Mouse (Mus musculus): ENCODE measurements around the gene Zbtb43. TPM values are rescaled to one million over a fixed set of nuclear protein-coding genes. Genes with fewer than 3 reads are reported as not detected.

Gene Zbtb43
- polyA plus RNA-seq, 1 experiment from 2014 or later = 12.9 TPM

GRCm38 (mm10) chr2:33430081-33430770 lies 38.1 kb downstream of the Zbtb43 start:
- Histone ChIP-seq H3K79me2 (ENCODE audit: inconsistent target) (peaks cover 52% of the 10 kb centered on the region), H3K27ac (peak overlapping the region; percentile 97), H3K4me3 (ENCODE audit: inconsistent target) (peak overlapping the region; percentile 77), H3K36me3 (ENCODE audit: inconsistent target) (no peaks in the 10 kb centered on the region)
- under 1% methylated on average over 13 of the region's 13 CpGs for WGBS (ENCODE audit: missing documents)

DNA sequence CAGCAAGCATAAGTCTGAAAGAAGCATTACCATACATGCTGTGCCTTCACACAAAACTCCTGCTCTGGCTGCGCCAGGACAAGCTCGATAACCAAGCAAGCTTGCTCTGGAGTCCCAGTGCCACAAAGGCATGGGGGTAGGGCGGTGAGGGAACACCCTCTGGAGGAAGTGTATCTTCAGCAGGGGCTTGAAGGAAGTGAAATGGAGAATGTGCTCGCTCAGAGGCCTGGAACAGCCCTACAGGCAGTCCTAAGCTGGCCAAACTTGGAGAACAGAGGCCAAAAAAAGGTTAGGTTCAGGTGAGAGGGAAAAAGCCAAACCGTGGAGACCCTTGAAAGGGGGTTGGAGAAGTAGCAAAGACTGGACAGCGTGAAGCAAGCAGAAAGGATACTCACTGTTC lies 39.0 kb downstream of the Zbtb43 start:
- peak overlapping the region; percentile 77 for H3K4me3 ChIP-seq (ENCODE audit: inconsistent target)
- H3K79me2 ChIP-seq (ENCODE audit: inconsistent target) = peaks cover 61% of the 10 kb centered on the region
- 0% methylated on average over 6 of the region's 6 CpGs for WGBS (ENCODE audit: missing documents)
- peak overlapping the region; percentile 97 for H3K27ac ChIP-seq
- H3K36me3 ChIP-seq (ENCODE audit: inconsistent target) = peaks cover 4% of the 10 kb centered on the region; the same call in 1 of the 2 replicates

GRCm38 (mm10) chr2:33426640-33427398 lies 41.5 kb downstream of the Zbtb43 start:
- Histone ChIP-seq H3K27ac (no peak overlapping the region), H3K79me2 (ENCODE audit: inconsistent target) (peaks cover 86% of the 10 kb centered on the region), H3K4me3 (ENCODE audit: inconsistent target) (no peak overlapping the region), H3K36me3 (ENCODE audit: inconsistent target) (peaks cover 25% of the 10 kb centered on the region)
- WGBS (ENCODE audit: missing documents) = 83% methylated on average over 10 of the region's 10 CpGs

DNA sequence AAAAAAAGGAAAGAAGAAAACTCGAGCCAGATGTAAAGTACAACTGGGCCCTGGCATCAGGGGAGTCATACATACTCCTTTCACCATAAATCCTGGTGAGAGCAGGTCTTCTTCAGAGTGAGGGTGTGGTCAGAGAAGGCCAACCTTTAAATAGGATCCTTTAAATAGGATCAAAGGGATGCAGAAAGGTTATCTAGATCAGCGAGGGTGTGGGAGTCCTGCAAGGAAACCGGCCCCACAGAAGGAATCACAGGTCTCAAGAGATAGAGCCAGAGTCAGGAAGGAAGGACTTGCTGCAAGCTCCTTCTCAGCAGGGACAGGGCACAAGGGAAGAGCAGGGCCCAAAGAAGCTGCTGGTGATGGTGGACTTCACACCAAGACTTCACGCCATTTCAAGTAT lies 50.9 kb downstream of the Zbtb43 start:
- Histone ChIP-seq H3K36me3 (ENCODE audit: inconsistent target) (peaks cover 56% of the 10 kb centered on the region), H3K4me3 (ENCODE audit: inconsistent target) (no peak overlapping the region), H3K79me2 (ENCODE audit: inconsistent target) (peaks cover 91% of the 10 kb centered on the region), H3K27ac (no peak overlapping the region)
- WGBS (ENCODE audit: missing documents) = 95% methylated on average over 4 of the region's 4 CpGs

GRCm38 (mm10) chr2:33414019-33414418 lies 54.3 kb downstream of the Zbtb43 start:
- Histone ChIP-seq H3K4me3 (ENCODE audit: inconsistent target) (no peak overlapping the region), H3K36me3 (ENCODE audit: inconsistent target) (peaks cover 67% of the 10 kb centered on the region), H3K79me2 (ENCODE audit: inconsistent target) (peaks cover 95% of the 10 kb centered on the region), H3K27ac (no peak overlapping the region)
- WGBS (ENCODE audit: missing documents) = 95% methylated on average over 13 of the region's 13 CpGs

- 96% methylated on average over 14 of the region's 14 CpGs for WGBS (ENCODE audit: missing documents)
- Histone ChIP-seq H3K4me3 (ENCODE audit: inconsistent target) (no peak overlapping the region), H3K36me3 (ENCODE audit: inconsistent target) (peaks cover 61% of the 10 kb centered on the region), H3K27ac (no peak overlapping the region), H3K79me2 (ENCODE audit: inconsistent target) (peaks cover 98% of the 10 kb centered on the region)
These were observed 56.2 kb downstream of the Zbtb43 start for GRCm38 (mm10) chr2:33412111-33412510.

DNA sequence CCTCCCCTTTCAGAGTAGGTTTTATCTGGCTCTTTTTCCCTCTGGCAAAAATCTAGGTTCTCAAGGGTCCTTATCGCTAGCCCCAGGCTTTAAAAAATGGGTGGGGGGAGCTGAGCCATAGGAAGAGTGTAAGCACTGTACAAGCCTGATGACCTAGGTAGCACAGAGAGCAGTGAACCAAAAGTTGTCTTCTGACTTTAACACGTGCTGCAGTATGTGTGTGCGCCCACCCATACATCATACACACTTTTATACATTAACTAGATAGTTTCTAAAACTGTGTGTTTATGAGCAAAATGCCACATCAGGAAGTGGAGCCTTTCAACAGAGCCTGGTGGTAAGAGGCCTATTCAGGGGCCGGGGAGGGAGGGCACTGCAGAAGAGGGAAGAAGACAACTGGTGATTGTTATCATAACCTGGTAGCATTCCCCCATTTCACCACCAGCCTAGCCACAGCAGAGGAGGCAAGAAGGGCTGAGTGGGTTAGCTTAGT lies 64.8 kb downstream of the Zbtb43 start:
- peaks cover 13% of the 10 kb centered on the region; the same call in 1 of the 2 replicates for H3K79me2 ChIP-seq (ENCODE audit: inconsistent target)
- no peak overlapping the region for H3K27ac ChIP-seq
- H3K36me3 ChIP-seq (ENCODE audit: inconsistent target) = 0 out of 2 replicates have a peak, but pooled peaks cover 2% of the 10 kb centered on the region
- WGBS (ENCODE audit: missing documents) = 18% methylated on average over 4 of the region's 4 CpGs
- H3K4me3 ChIP-seq (ENCODE audit: inconsistent target) = no peak overlapping the region

GRCm38 (mm10) chr2:33402638-33403037 lies 65.7 kb downstream of the Zbtb43 start:
- WGBS (ENCODE audit: missing documents) = 85% methylated on average over 5 of the region's 5 CpGs
- no peak overlapping the region for H3K27ac ChIP-seq
- no peaks in the 10 kb centered on the region for H3K36me3 ChIP-seq (ENCODE audit: inconsistent target)
- peaks cover 4% of the 10 kb centered on the region; the same call in 1 of the 2 replicates for H3K79me2 ChIP-seq (ENCODE audit: inconsistent target)
- no peak overlapping the region for H3K4me3 ChIP-seq (ENCODE audit: inconsistent target)

DNA sequence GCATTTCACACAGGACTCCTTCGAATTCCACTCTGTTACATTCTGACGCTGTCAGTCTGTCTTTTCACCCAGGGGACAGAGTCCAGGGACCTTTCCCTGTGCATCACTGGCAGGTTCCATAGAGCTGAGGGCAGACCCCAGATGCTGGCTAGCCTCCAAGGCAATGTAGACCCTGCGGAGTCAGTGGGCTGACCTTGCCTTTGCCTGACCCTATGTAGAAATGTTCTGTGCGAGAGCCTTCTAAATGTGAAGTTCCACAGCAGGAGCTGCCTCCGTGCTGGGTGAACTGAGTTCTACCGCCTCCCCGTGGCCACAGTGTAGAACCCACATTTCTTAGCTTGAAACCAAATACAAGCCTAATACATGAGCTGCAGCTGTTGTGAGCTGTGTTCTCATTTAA lies 66.1 kb downstream of the Zbtb43 start:
- H3K4me3 ChIP-seq (ENCODE audit: inconsistent target) = no peak overlapping the region
- H3K36me3 ChIP-seq (ENCODE audit: inconsistent target) = no peaks in the 10 kb centered on the region
- WGBS (ENCODE audit: missing documents) = 53% methylated on average over 7 of the region's 7 CpGs

GRCm38 (mm10) chr2:33401217-33401616 lies 67.1 kb downstream of the Zbtb43 start:
- Histone ChIP-seq H3K36me3 (ENCODE audit: inconsistent target) (no peaks in the 10 kb centered on the region), H3K27ac (no peak overlapping the region), H3K79me2 (ENCODE audit: inconsistent target) (no peaks in the 10 kb centered on the region), H3K4me3 (ENCODE audit: inconsistent target) (no peak overlapping the region)
- 64% methylated on average over 3 of the region's 3 CpGs for WGBS (ENCODE audit: missing documents)

More for the DNA sequence above, 66.1 kb downstream of the Zbtb43 start:
- no peak overlapping the region for H3K27ac ChIP-seq
- no peaks in the 10 kb centered on the region; the same call in 1 of the 2 replicates for H3K79me2 ChIP-seq (ENCODE audit: inconsistent target)

- 88% methylated on average over 5 of the region's 5 CpGs for WGBS (ENCODE audit: missing documents)
- Histone ChIP-seq H3K27ac (no peak overlapping the region), H3K79me2 (ENCODE audit: inconsistent target) (no peaks in the 10 kb centered on the region)
These were observed 67.8 kb downstream of the Zbtb43 start for GRCm38 (mm10) chr2:33400541-33400940.

More at GRCm38 (mm10) chr2:33400541-33400940, 67.8 kb downstream of the Zbtb43 start:
- H3K36me3 ChIP-seq (ENCODE audit: inconsistent target) = no peaks in the 10 kb centered on the region
- no peak overlapping the region for H3K4me3 ChIP-seq (ENCODE audit: inconsistent target)

Other genes starting within 250 kb of the Zbtb43 start
- 2.3 to 4.2 TPM (median 2.7 TPM) in 3 replicates for gene Ralgps1, start 97.1 kb downstream of the Zbtb43 start, polyA plus RNA-seq (2018)
- 11.3 to 16.6 TPM (median 12.3 TPM) in 3 replicates for gene Zbtb34, start 37.2 kb downstream of the Zbtb43 start, polyA plus RNA-seq (2018)
- gene Lmx1b, start 172.0 kb upstream of the Zbtb43 start, polyA plus RNA-seq (2018) = not detected in 3 replicates